Mouse (Mus musculus): Measurements from ENCODE around the gene Arhgdib. TPM values are rescaled to one million over a fixed set of nuclear protein-coding genes. Genes with fewer than 3 reads are reported as not detected.

Gene Arhgdib
- polyA plus RNA-seq, 1 experiment, result 3.0 TPM

GRCm38 (mm10) chr6:136906283-136906936 is 35.3 kb downstream of the Arhgdib start:
- Histone ChIP-seq H3K4me3 (ENCODE audit: low read depth, low read length) (no peak overlapping the region), H3K36me3 (ENCODE audit: control insufficient read depth, insufficient read depth, low read length, poor library complexity, severe bottlenecking) (no peaks in the 10 kb centered on the region), H3K9ac (ENCODE audit: low read depth, poor library complexity, severe bottlenecking) (no peak overlapping the region), H3K9me3 (replicated peaks; ENCODE audit: control insufficient read depth, insufficient read depth, low read length, poor library complexity, severe bottlenecking) (no peaks in the 10 kb centered on the region), H3K27me3 (ENCODE audit: control insufficient read depth, insufficient read depth, low read length, poor library complexity, severe bottlenecking) (no peaks in the 10 kb centered on the region), H3K27ac (ENCODE audit: insufficient read depth, low read length) (no peak overlapping the region), H3K4me1 (ENCODE audit: control insufficient read depth, insufficient read depth, low read length) (peaks cover 8% of the 10 kb centered on the region)
- no peak for TF ChIP-seq POLR2A (IDR thresholded peaks at IDR 0.05; ENCODE audit: insufficient read depth, low read length)
- peak; percentile 71; the same call in 1 of the 2 replicates for TF ChIP-seq EP300 (IDR thresholded peaks at IDR 0.05; ENCODE audit: insufficient read depth, low read depth, low read length)

- Histone ChIP-seq H3K36me3 (ENCODE audit: control insufficient read depth, insufficient read depth, low read length, poor library complexity, severe bottlenecking) (no peaks in the 10 kb centered on the region), H3K27ac (ENCODE audit: insufficient read depth, low read length) (no peak overlapping the region), H3K27me3 (ENCODE audit: control insufficient read depth, insufficient read depth, low read length, poor library complexity, severe bottlenecking) (no peaks in the 10 kb centered on the region), H3K4me3 (ENCODE audit: low read depth, low read length) (no peak overlapping the region), H3K9me3 (replicated peaks; ENCODE audit: control insufficient read depth, insufficient read depth, low read length, poor library complexity, severe bottlenecking) (no peaks in the 10 kb centered on the region), H3K9ac (ENCODE audit: low read depth, poor library complexity, severe bottlenecking) (no peak overlapping the region), H3K4me1 (ENCODE audit: control insufficient read depth, insufficient read depth, low read length) (peaks cover 8% of the 10 kb centered on the region)
- TF ChIP-seq EP300 (IDR thresholded peaks at IDR 0.05; ENCODE audit: insufficient read depth, low read depth, low read length), result no peak
- TF ChIP-seq POLR2A (IDR thresholded peaks at IDR 0.05; ENCODE audit: insufficient read depth, low read length), result no peak
- TF ChIP-seq CTCF (IDR thresholded peaks at IDR 0.05; ENCODE audit: low read depth, low read length), result no peak
Observed at GRCm38 (mm10) chr6:136903885-136904470, 37.7 kb downstream of the Arhgdib start.

- H3K9me3 ChIP-seq (replicated peaks; ENCODE audit: control insufficient read depth, insufficient read depth, low read length, poor library complexity, severe bottlenecking), result no peaks in the 10 kb centered on the region
- peaks cover 5% of the 10 kb centered on the region for H3K4me1 ChIP-seq (ENCODE audit: control insufficient read depth, insufficient read depth, low read length)
- H3K9ac ChIP-seq (ENCODE audit: low read depth, poor library complexity, severe bottlenecking), result no peak overlapping the region
- no peak overlapping the region for H3K27ac ChIP-seq (ENCODE audit: insufficient read depth, low read length)
- H3K36me3 ChIP-seq (ENCODE audit: control insufficient read depth, insufficient read depth, low read length, poor library complexity, severe bottlenecking), result no peaks in the 10 kb centered on the region
- H3K27me3 ChIP-seq (ENCODE audit: control insufficient read depth, insufficient read depth, low read length, poor library complexity, severe bottlenecking), result no peaks in the 10 kb centered on the region
- H3K4me3 ChIP-seq (ENCODE audit: low read depth, low read length), result no peak overlapping the region
- no peak for TF ChIP-seq POLR2A (IDR thresholded peaks at IDR 0.05; ENCODE audit: insufficient read depth, low read length)
- no peak for TF ChIP-seq CTCF (IDR thresholded peaks at IDR 0.05; ENCODE audit: low read depth, low read length)
- no peak for TF ChIP-seq EP300 (IDR thresholded peaks at IDR 0.05; ENCODE audit: insufficient read depth, low read depth, low read length)
Observed at GRCm38 (mm10) chr6:136902527-136902926, 39.2 kb downstream of the Arhgdib start.

GRCm38 (mm10) chr6:136901010-136901409 is 40.7 kb downstream of the Arhgdib start:
- Histone ChIP-seq H3K9me3 (replicated peaks; ENCODE audit: control insufficient read depth, insufficient read depth, low read length, poor library complexity, severe bottlenecking) (no peaks in the 10 kb centered on the region), H3K9ac (ENCODE audit: low read depth, poor library complexity, severe bottlenecking) (no peak overlapping the region), H3K4me3 (ENCODE audit: low read depth, low read length) (no peak overlapping the region), H3K27ac (ENCODE audit: insufficient read depth, low read length) (no peak overlapping the region), H3K36me3 (ENCODE audit: control insufficient read depth, insufficient read depth, low read length, poor library complexity, severe bottlenecking) (no peaks in the 10 kb centered on the region), H3K4me1 (ENCODE audit: control insufficient read depth, insufficient read depth, low read length) (no peaks in the 10 kb centered on the region), H3K27me3 (ENCODE audit: control insufficient read depth, insufficient read depth, low read length, poor library complexity, severe bottlenecking) (no peaks in the 10 kb centered on the region)
- TF ChIP-seq EP300 (IDR thresholded peaks at IDR 0.05; ENCODE audit: insufficient read depth, low read depth, low read length), result no peak
- no peak for TF ChIP-seq CTCF (IDR thresholded peaks at IDR 0.05; ENCODE audit: low read depth, low read length)
- TF ChIP-seq POLR2A (IDR thresholded peaks at IDR 0.05; ENCODE audit: insufficient read depth, low read length), result no peak

GRCm38 (mm10) chr6:136900369-136901009 is 41.2 kb downstream of the Arhgdib start:
- Histone ChIP-seq H3K27ac (ENCODE audit: insufficient read depth, low read length) (no peak overlapping the region), H3K4me1 (ENCODE audit: control insufficient read depth, insufficient read depth, low read length) (no peaks in the 10 kb centered on the region)
- TF ChIP-seq POLR2A (IDR thresholded peaks at IDR 0.05; ENCODE audit: insufficient read depth, low read length) (no peak), CTCF (IDR thresholded peaks at IDR 0.05; ENCODE audit: low read depth, low read length) (no peak), EP300 (IDR thresholded peaks at IDR 0.05; ENCODE audit: insufficient read depth, low read depth, low read length) (no peak)

GRCm38 (mm10) chr6:136898954-136899353 is 42.7 kb downstream of the Arhgdib start:
- Histone ChIP-seq H3K9ac (ENCODE audit: low read depth, poor library complexity, severe bottlenecking) (no peak overlapping the region), H3K4me3 (ENCODE audit: low read depth, low read length) (no peak overlapping the region), H3K9me3 (replicated peaks; ENCODE audit: control insufficient read depth, insufficient read depth, low read length, poor library complexity, severe bottlenecking) (no peaks in the 10 kb centered on the region), H3K36me3 (ENCODE audit: control insufficient read depth, insufficient read depth, low read length, poor library complexity, severe bottlenecking) (no peaks in the 10 kb centered on the region), H3K27me3 (ENCODE audit: control insufficient read depth, insufficient read depth, low read length, poor library complexity, severe bottlenecking) (no peaks in the 10 kb centered on the region), H3K27ac (ENCODE audit: insufficient read depth, low read length) (no peak overlapping the region), H3K4me1 (ENCODE audit: control insufficient read depth, insufficient read depth, low read length) (no peaks in the 10 kb centered on the region)
- TF ChIP-seq EP300 (IDR thresholded peaks at IDR 0.05; ENCODE audit: insufficient read depth, low read depth, low read length) (no peak), CTCF (IDR thresholded peaks at IDR 0.05; ENCODE audit: low read depth, low read length) (no peak), POLR2A (IDR thresholded peaks at IDR 0.05; ENCODE audit: insufficient read depth, low read length) (no peak)

More at GRCm38 (mm10) chr6:136900369-136901009, 41.2 kb downstream of the Arhgdib start:
- H3K4me3 ChIP-seq (ENCODE audit: low read depth, low read length), result no peak overlapping the region
- no peaks in the 10 kb centered on the region for H3K36me3 ChIP-seq (ENCODE audit: control insufficient read depth, insufficient read depth, low read length, poor library complexity, severe bottlenecking)
- no peak overlapping the region for H3K9ac ChIP-seq (ENCODE audit: low read depth, poor library complexity, severe bottlenecking)
- no peaks in the 10 kb centered on the region for H3K27me3 ChIP-seq (ENCODE audit: control insufficient read depth, insufficient read depth, low read length, poor library complexity, severe bottlenecking)
- no peaks in the 10 kb centered on the region for H3K9me3 ChIP-seq (replicated peaks; ENCODE audit: control insufficient read depth, insufficient read depth, low read length, poor library complexity, severe bottlenecking)
